ENCODE assay signal across 9 mouse cellular contexts in genomic region chr5:136962966-136963540, GRCm38 (mm10). TPM values are rescaled to one million over a fixed set of nuclear protein-coding genes. Genes with fewer than 3 reads are reported as not detected.
DNase-seq lines count a peak whose midpoint lies in the region; ATAC-seq and TF ChIP-seq lines count a peak whose summit lies in the region.
"Had no signal": no experiment of that assay in that cellular context is flagged by ENCODE, and none has a peak within 500 bp of the region (broad histone marks: within the 10 kb centered on the region; RNA-seq: fewer than 3 reads in every experiment).

No protein-coding gene starts in this region.

- no peak for DNase-seq in heart, adult 2 months
- DNase-seq in heart, postnatal 10 days = no peak
- no peak for DNase-seq in CH12.LX (ENCODE audit: extremely low read depth)
- DNase-seq in right cerebral cortex, postnatal 4 days = no peak
- DNase-seq in layer of hippocampus, postnatal 10 days (ENCODE audit: low spot score in 2 of 2) = no peak
- DNase-seq in lung, postnatal 25 days (ENCODE audit: low spot score) = no peak

- intact Hi-C loops in heart, adult 2 months (cut with DNase I) = loop anchor here (1.0 to 10.0 kb wide), 3 partner anchors 10 to 382 kb away; partner anchors contain the start of gene Fis1
- intact Hi-C loops in heart, postnatal 10 days (cut with DNase I) = no loop called here

- H3K9ac ChIP-seq in heart, adult 2 months (ENCODE audit: low read depth, low read length) = no peak overlapping the region
- peak overlapping the region; percentile 24; the same call in 1 of the 2 replicates for H3K9ac ChIP-seq in CH12.LX (ENCODE audit: insufficient read depth, low read depth)
- peak overlapping the region; percentile 79 for H3K9ac ChIP-seq in forebrain, embryonic 15.5 days (replicated peaks)
- H3K9ac ChIP-seq in liver, embryonic 16.5 days (ENCODE audit: low read depth, low read length) = peak overlapping the region; percentile 88

- WGBS in heart, adult 2 months = 69% methylated on average over 8 of the region's 8 CpGs
- 74% methylated on average over 8 of the region's 8 CpGs for WGBS in forebrain, embryonic 15.5 days
- 68% methylated on average over 8 of the region's 8 CpGs for WGBS in liver, embryonic 16.5 days (ENCODE audit: insufficient replicate concordance)

- peak overlapping the region; percentile 98 for H3K4me3 ChIP-seq in heart, adult 2 months
- H3K4me3 ChIP-seq in CH12.LX (replicated peaks in 1 of 3; ENCODE audit: low read depth in 2 of 3, low read length in 2 of 3, poor library complexity in 1 of 3) = peak overlapping the region in 2 of 3 experiments; percentile 66 to 100
- H3K4me3 ChIP-seq in forebrain, embryonic 15.5 days = peak overlapping the region; percentile 84
- H3K4me3 ChIP-seq in liver, embryonic 16.5 days (ENCODE audit: low read depth, low read length) = peak overlapping the region; percentile 82

- H3K36me3 ChIP-seq in heart, adult 2 months (ENCODE audit: control insufficient read depth, insufficient read depth, low read length) = peaks cover 5% of the 10 kb centered on the region; the same call in 1 of the 2 replicates
- H3K36me3 ChIP-seq in CH12.LX (replicated peaks in 1 of 2; ENCODE audit: control insufficient read depth in 1 of 2, insufficient read depth in 1 of 2, low read length in 1 of 2) = peaks cover 35 to 52% of the 10 kb centered on the region in 2 experiments
- H3K36me3 ChIP-seq in forebrain, embryonic 15.5 days = peaks cover 33% of the 10 kb centered on the region
- H3K36me3 ChIP-seq in liver, embryonic 16.5 days (ENCODE audit: control insufficient read depth, insufficient read depth) = peaks cover 6% of the 10 kb centered on the region

- no peak for TF ChIP-seq RAD21 in CH12.LX (IDR thresholded peaks at IDR 0.05; ENCODE audit: low read depth, low read length)

- no peak for TF ChIP-seq EP300 in heart, adult 2 months (IDR thresholded peaks at IDR 0.05; ENCODE audit: insufficient read depth, low read depth, low read length)
- no peak for TF ChIP-seq EP300 in CH12.LX (IDR thresholded peaks at IDR 0.05; ENCODE audit: low read length)

- no peaks in the 10 kb centered on the region for H3K79me2 ChIP-seq in heart, adult 2 months (replicated peaks; ENCODE audit: control insufficient read depth, insufficient read depth, low read length)
- no peaks in the 10 kb centered on the region for H3K79me2 ChIP-seq in CH12.LX (replicated peaks; ENCODE audit: control insufficient read depth, extremely low read depth, insufficient read depth, poor library complexity, severe bottlenecking)

- no peak for TF ChIP-seq CTCF in heart, adult 2 months (IDR thresholded peaks at IDR 0.05)
- TF ChIP-seq CTCF in CH12.LX (conservative IDR thresholded peaks at IDR 0.05 in 1 of 2, IDR thresholded peaks at IDR 0.05 in 1 of 2; ENCODE audit: low read depth in 2 of 2, low read length in 2 of 2) = no peak

- H3K27me3 ChIP-seq in heart, adult 2 months (ENCODE audit: control insufficient read depth, insufficient read depth, low read length) = no peaks in the 10 kb centered on the region
- H3K27me3 ChIP-seq in CH12.LX (replicated peaks) = no peaks in the 10 kb centered on the region
- no peaks in the 10 kb centered on the region for H3K27me3 ChIP-seq in forebrain, embryonic 15.5 days
- no peaks in the 10 kb centered on the region for H3K27me3 ChIP-seq in liver, embryonic 16.5 days (ENCODE audit: control insufficient read depth, insufficient read depth, low read depth, low read length)

- in situ Hi-C loops in CH12.LX (cut with MboI; ENCODE audit: low pct_ligation_motif_present, low pct_unique_long_range_greater_than_20kb, low sequenced_read_pairs) = loop anchor here (5.0 kb wide), 1 partner anchor 36 kb away; no protein-coding TSS in a partner anchor

- H3K4me1 ChIP-seq in heart, adult 2 months (ENCODE audit: control insufficient read depth, insufficient read depth, low read length) = peaks cover 19% of the 10 kb centered on the region
- peaks cover 8 to 29% of the 10 kb centered on the region in 2 experiments; a peak in 3 of 4 replicates for H3K4me1 ChIP-seq in CH12.LX (ENCODE audit: control insufficient read depth in 1 of 2, insufficient read depth in 2 of 2)
- H3K4me1 ChIP-seq in forebrain, embryonic 15.5 days = peaks cover 17% of the 10 kb centered on the region
- H3K4me1 ChIP-seq in liver, embryonic 16.5 days (ENCODE audit: control insufficient read depth, low read depth, low read length) = peaks cover 48% of the 10 kb centered on the region

- peak overlapping the region; percentile 71 for H3K4me2 ChIP-seq in CH12.LX (ENCODE audit: insufficient read depth, low read depth, poor library complexity, severe bottlenecking)
- H3K4me2 ChIP-seq in forebrain, embryonic 15.5 days (replicated peaks) = peak overlapping the region; percentile 91
- H3K4me2 ChIP-seq in liver, embryonic 16.5 days (ENCODE audit: low read depth, low read length) = peak overlapping the region; percentile 84

- dilution Hi-C loops in CH12.LX (cut with MboI; ENCODE audit: extremely low pct_ligation_motif_present, extremely low pct_unique_long_range_greater_than_20kb, low sequenced_read_pairs) = no loop called here

- H3K9me3 ChIP-seq in CH12.LX (replicated peaks; ENCODE audit: low read length) = no peaks in the 10 kb centered on the region
- no peaks in the 10 kb centered on the region for H3K9me3 ChIP-seq in forebrain, embryonic 15.5 days
- H3K9me3 ChIP-seq in liver, embryonic 16.5 days (replicated peaks; ENCODE audit: control insufficient read depth, low read length) = no peaks in the 10 kb centered on the region

- no peak for TF ChIP-seq POLR2A in heart, adult 2 months (IDR thresholded peaks at IDR 0.05; ENCODE audit: insufficient read depth, low read depth, low read length)
- no peak for TF ChIP-seq POLR2A in CH12.LX (IDR thresholded peaks at IDR 0.05; ENCODE audit: low read depth, low read length)

- peak overlapping the region; percentile 97 for H3K27ac ChIP-seq in heart, adult 2 months
- no peak overlapping the region for H3K27ac ChIP-seq in CH12.LX (ENCODE audit: insufficient read depth, low read depth)
- peak overlapping the region; percentile 92 for H3K27ac ChIP-seq in forebrain, embryonic 15.5 days (replicated peaks)
- peak overlapping the region; percentile 92 for H3K27ac ChIP-seq in liver, embryonic 16.5 days (ENCODE audit: low read length)

- no peak for ATAC-seq in forebrain, embryonic 15.5 days (replicated peaks)
- no peak for ATAC-seq in liver, embryonic 16.5 days (ENCODE audit: low read depth)

TF ChIP-seq in CH12.LX, 34 proteins besides CTCF, POLR2A, EP300 and RAD21 (continues in another document):
- no peak for TF ChIP-seq SMC3 (IDR thresholded peaks at IDR 0.05; ENCODE audit: low read depth, low read length)
- TF ChIP-seq MAFK (IDR thresholded peaks at IDR 0.05; ENCODE audit: insufficient replicate concordance, low read length) = no peak
- no peak for TF ChIP-seq ZNF384 (IDR thresholded peaks at IDR 0.05; ENCODE audit: low read depth, low read length)
- TF ChIP-seq NELFE (IDR thresholded peaks at IDR 0.05; ENCODE audit: low read depth, low read length) = no peak

RNA-seq across cellular contexts. Expression of gene Cldn15, which starts 3.4 kb away (rescaled TPM):
- 1 to 10 TPM; 7.3 to 8.7 TPM for total RNA-seq in heart, adult 2 months (2021)
- 13.3 and 15.1 TPM in 2 replicates for polyA plus RNA-seq in heart, adult 2 months (2012; rRNA removed)
- 1 to 10 TPM; 5.8 to 8.1 TPM for total RNA-seq in heart, postnatal 10 days (2021)
- total RNA-seq in CH12.LX (2012; rRNA removed) = 0.25 TPM in 2 replicates
- 0.24 TPM in 1 of 2 replicates, not detected in the other for total RNA-seq in CH12.LX (2014; rRNA removed)
- polyA plus RNA-seq in CH12.LX (2012; ENCODE audit: insufficient read length, low read depth) = 0.29 and 0.35 TPM in 2 replicates
- 0.10 and 0.28 TPM in 2 replicates for polyA plus RNA-seq in forebrain, embryonic 15.5 days (2015; fragmentation: Nextera tagmentation; extraction: Ambion mirVana)
- polyA plus RNA-seq in liver, embryonic 16.5 days (2015; fragmentation: Nextera tagmentation; extraction: Ambion mirVana) = 7.5 and 7.9 TPM in 2 replicates
- not detected for total RNA-seq in layer of hippocampus, postnatal 10 days (2021)
- total RNA-seq: left cerebral cortex, adult 18-20 months had no signal

RNA-seq across cellular contexts. Expression of gene Fis1, which starts 10.0 kb away (rescaled TPM):
- 100 to 1,000 TPM; 176 to 197 TPM for total RNA-seq in heart, adult 2 months (2021)
- polyA plus RNA-seq in heart, adult 2 months (2012; rRNA removed) = 150 and 152 TPM in 2 replicates
- total RNA-seq in heart, postnatal 10 days (2021) = 100 to 1,000 TPM; 180 to 184 TPM
- total RNA-seq in CH12.LX (2012; rRNA removed) (207 and 210 TPM in 2 replicates), CH12.LX (2014; rRNA removed) (140 and 142 TPM in 2 replicates)
- 152 and 203 TPM in 2 replicates for polyA plus RNA-seq in CH12.LX (2012; ENCODE audit: insufficient read length, low read depth)
- 336 and 351 TPM in 2 replicates for polyA plus RNA-seq in forebrain, embryonic 15.5 days (2015; fragmentation: Nextera tagmentation; extraction: Ambion mirVana)
- polyA plus RNA-seq in liver, embryonic 16.5 days (2015; fragmentation: Nextera tagmentation; extraction: Ambion mirVana) = 172 and 179 TPM in 2 replicates
- total RNA-seq in layer of hippocampus, postnatal 10 days (2021) = 100 to 1,000 TPM; 196 to 209 TPM

RNA-seq across cellular contexts. Expression of gene Plod3, which starts 23.8 kb away (rescaled TPM):
- 10 to 100 TPM; 32.0 to 37.1 TPM for total RNA-seq in heart, adult 2 months (2021)
- 30.3 and 30.8 TPM in 2 replicates for polyA plus RNA-seq in heart, adult 2 months (2012; rRNA removed)
- total RNA-seq in heart, postnatal 10 days (2021) = 10 to 100 TPM; 45.0 to 47.1 TPM
- total RNA-seq in CH12.LX (2012; rRNA removed) (38.2 and 45.2 TPM in 2 replicates), CH12.LX (2014; rRNA removed) (8.8 and 9.9 TPM in 2 replicates)
- 22.2 and 23.6 TPM in 2 replicates for polyA plus RNA-seq in CH12.LX (2012; ENCODE audit: insufficient read length, low read depth)
- polyA plus RNA-seq in forebrain, embryonic 15.5 days (2015; fragmentation: Nextera tagmentation; extraction: Ambion mirVana) = 28.8 and 35.6 TPM in 2 replicates
- 12.2 and 12.9 TPM in 2 replicates for polyA plus RNA-seq in liver, embryonic 16.5 days (2015; fragmentation: Nextera tagmentation; extraction: Ambion mirVana)
- 10 to 100 TPM; 38.5 to 44.0 TPM for total RNA-seq in layer of hippocampus, postnatal 10 days (2021)

RNA-seq across cellular contexts. Expression of gene Znhit1, which starts 24.8 kb away (rescaled TPM):
- total RNA-seq in heart, adult 2 months (2021) = 10 to 100 TPM; 65.5 to 70.1 TPM
- 53.6 and 58.4 TPM in 2 replicates for polyA plus RNA-seq in heart, adult 2 months (2012; rRNA removed)
- 10 to 100 TPM; 51.6 to 53.4 TPM for total RNA-seq in heart, postnatal 10 days (2021)
- total RNA-seq in CH12.LX (2012; rRNA removed) = 60.1 and 67.3 TPM in 2 replicates
- total RNA-seq in CH12.LX (2014; rRNA removed) = 36.8 and 39.6 TPM in 2 replicates
- polyA plus RNA-seq in CH12.LX (2012; ENCODE audit: insufficient read length, low read depth) = 83.5 and 99.2 TPM in 2 replicates
- polyA plus RNA-seq in forebrain, embryonic 15.5 days (2015; fragmentation: Nextera tagmentation; extraction: Ambion mirVana) = 123 and 129 TPM in 2 replicates
- 51.3 and 52.2 TPM in 2 replicates for polyA plus RNA-seq in liver, embryonic 16.5 days (2015; fragmentation: Nextera tagmentation; extraction: Ambion mirVana)
- total RNA-seq in layer of hippocampus, postnatal 10 days (2021) = 10 to 100 TPM; 78.6 to 84.6 TPM

RNA-seq across cellular contexts. Expression of gene Ift22, which starts 55.1 kb away (rescaled TPM):
- 10 to 100 TPM in 1 of 2 experiments, 1 to 10 TPM in 1; 8.7 to 10.9 TPM for total RNA-seq in heart, adult 2 months (2021)
- 7.2 and 7.8 TPM in 2 replicates for polyA plus RNA-seq in heart, adult 2 months (2012; rRNA removed)
- 10 to 100 TPM; 14.4 to 17.2 TPM for total RNA-seq in heart, postnatal 10 days (2021)
- total RNA-seq in CH12.LX (2012; rRNA removed) (16.8 and 20.7 TPM in 2 replicates), CH12.LX (2014; rRNA removed) (18.5 and 20.5 TPM in 2 replicates)
- polyA plus RNA-seq in CH12.LX (2012; ENCODE audit: insufficient read length, low read depth) = 39.0 and 39.6 TPM in 2 replicates
- 116 and 124 TPM in 2 replicates for polyA plus RNA-seq in forebrain, embryonic 15.5 days (2015; fragmentation: Nextera tagmentation; extraction: Ambion mirVana)
- 7.6 and 8.4 TPM in 2 replicates for polyA plus RNA-seq in liver, embryonic 16.5 days (2015; fragmentation: Nextera tagmentation; extraction: Ambion mirVana)
- 10 to 100 TPM; 68.9 to 70.8 TPM for total RNA-seq in layer of hippocampus, postnatal 10 days (2021)

Comparison
In these comparisons a context has a peak if more than half of its experiments do, and no peak if none do; other contexts are left out.
1. RNA of gene Cldn15, which starts 3.4 kb away (total RNA-seq): 7.3 to 8.7 TPM in heart, adult 2 months and 5.8 to 8.1 TPM in heart, postnatal 10 days; 0.24 to 0.25 TPM in CH12.LX and not detected in layer of hippocampus, postnatal 10 days; every median in the first group is over 4 times any median in the second.
2. Peak in every context shown above with its lines, with median percentiles within 50 percentile points of each other: H3K4me3 ChIP-seq and H3K4me2 ChIP-seq.